Mouse (Mus musculus) megakaryocyte progenitor cell, adult 5-6 weeks (primary cell): ENCODE measurements around the gene Gm49337. TPM values are rescaled to one million over a fixed set of nuclear protein-coding genes. Genes with fewer than 3 reads are reported as not detected.
A peak's percentile ranks its signal among the peaks of the same experiment; 100 is the strongest.
"Not testable (repeated sequence)": the region's sequence is repeated elsewhere in the genome, so short reads cannot be mapped to it uniquely, and the experiment has no call there.

Experiments used
- ATAC-seq: replicated peaks from 2 replicates; pipeline ENCODE4 v1.8.0; 2016; ENCODE audit warnings: mild to moderate bottlenecking, moderate TSS enrichment, inconsistent platforms; ENCODE audit not compliant: poor library complexity
- total RNA-seq, 2 experiments: library from RNA; stranded (forward) in 1 of 2; stranded (reverse) in 1 of 2; fragments of 157-497, 149-512 nt in 1 of 2; fragments of 200-1000 nt in 1 of 2; gene quantifications; 2 replicates each; pipeline versions ENCODE4 v1.2.3 to v1.2.4; 2015 to 2017

Gm49337 gene
- total RNA-seq, 2 experiments from 2014 or later, result 0.12 TPM; not detected in 1

GRCm38 (mm10) chr4:116204422-116204821 lies 31.2 kb downstream of the Gm49337 start:
- ATAC-seq, result no peak

GRCm38 (mm10) chr4:116206531-116206930 lies 33.3 kb downstream of the Gm49337 start:
- no peak for ATAC-seq

GRCm38 (mm10) chr4:116208891-116209290 lies 35.7 kb downstream of the Gm49337 start:
- ATAC-seq, result no peak

GRCm38 (mm10) chr4:116215895-116216605 lies 42.9 kb downstream of the Gm49337 start:
- ATAC-seq, result no peak

GRCm38 (mm10) chr4:116217046-116217445 lies 43.9 kb downstream of the Gm49337 start:
- ATAC-seq, result no peak

GRCm38 (mm10) chr4:116217661-116218060 lies 44.5 kb downstream of the Gm49337 start:
- ATAC-seq, result not testable (repeated sequence)

- no peak for ATAC-seq
These were observed 45.9 kb downstream of the Gm49337 start for GRCm38 (mm10) chr4:116219056-116219455.

GRCm38 (mm10) chr4:116220071-116220650 lies 47.0 kb downstream of the Gm49337 start:
- ATAC-seq, result no peak

GRCm38 (mm10) chr4:116220780-116221139 lies 47.6 kb downstream of the Gm49337 start:
- ATAC-seq, result peak; percentile 63

- ATAC-seq, result peak; percentile 97
These were observed 48.1 kb downstream of the Gm49337 start, which contains the start of gene Pik3r3 for GRCm38 (mm10) chr4:116221140-116221851. Pik3r3 (plus strand) TSS chr4:116221618.

GRCm38 (mm10) chr4:116221996-116222842 lies 49.0 kb downstream of the Gm49337 start:
- no peak for ATAC-seq

- no peak for ATAC-seq
These were observed 49.6 kb downstream of the Gm49337 start for GRCm38 (mm10) chr4:116222843-116223119.

- ATAC-seq, result no peak
These were observed 70.2 kb downstream of the Gm49337 start for GRCm38 (mm10) chr4:116243377-116243776.

- ATAC-seq, result no peak
These were observed 71.1 kb downstream of the Gm49337 start for GRCm38 (mm10) chr4:116244240-116244639.

- ATAC-seq, result peak; percentile 75
These were observed 72.7 kb downstream of the Gm49337 start for GRCm38 (mm10) chr4:116245926-116246325.

GRCm38 (mm10) chr4:116249986-116250385 lies 76.8 kb downstream of the Gm49337 start:
- ATAC-seq, result peak; percentile 31; the same call in 1 of the 2 replicates

- ATAC-seq, result no peak
These were observed 95.0 kb downstream of the Gm49337 start for GRCm38 (mm10) chr4:116268220-116268619.

- ATAC-seq, result no peak
These were observed 109.0 kb downstream of the Gm49337 start for GRCm38 (mm10) chr4:116282211-116282610.

GRCm38 (mm10) chr4:116291561-116291960 lies 118.4 kb downstream of the Gm49337 start:
- no peak for ATAC-seq

GRCm38 (mm10) chr4:116293296-116293695 lies 120.1 kb downstream of the Gm49337 start:
- ATAC-seq, result peak; percentile 54

- peak; percentile 86 for ATAC-seq
These were observed 127.7 kb downstream of the Gm49337 start for GRCm38 (mm10) chr4:116300878-116301355.
